Mouse (Mus musculus) lung, postnatal 14 days (tissue): ENCODE results near the gene Nfe2l1.
A peak's percentile ranks its signal among the peaks of the same experiment; 100 is the strongest.
"Not testable (repeated sequence)": the region's sequence is repeated elsewhere in the genome, so short reads cannot be mapped to it uniquely, and the experiment has no call there.

Experiments used
- DNase-seq: peaks from one replicate; pipeline ENCODE4 v3.0.0; 2021

The Nfe2l1 gene

DNA sequence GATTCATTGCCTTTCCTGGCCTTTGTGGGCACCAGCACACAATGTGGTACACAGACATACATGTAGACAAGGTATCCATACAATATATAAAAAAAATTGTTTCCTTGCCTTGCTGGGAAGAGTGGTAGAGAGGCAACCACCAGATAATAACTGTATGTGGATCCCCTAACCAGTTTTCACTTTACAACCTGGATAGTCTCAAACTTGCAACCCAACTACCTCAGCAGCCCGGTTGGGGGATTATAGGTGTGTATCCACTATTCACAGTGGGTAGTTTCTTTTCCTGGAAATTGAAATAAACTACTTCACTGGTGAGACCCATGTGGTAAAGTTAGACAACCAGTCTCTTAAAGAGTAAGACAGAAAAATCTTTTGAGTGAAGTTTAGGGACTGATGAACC, 13.3 kb downstream of the Nfe2l1 start:
- DNase-seq, result no peak

DNA sequence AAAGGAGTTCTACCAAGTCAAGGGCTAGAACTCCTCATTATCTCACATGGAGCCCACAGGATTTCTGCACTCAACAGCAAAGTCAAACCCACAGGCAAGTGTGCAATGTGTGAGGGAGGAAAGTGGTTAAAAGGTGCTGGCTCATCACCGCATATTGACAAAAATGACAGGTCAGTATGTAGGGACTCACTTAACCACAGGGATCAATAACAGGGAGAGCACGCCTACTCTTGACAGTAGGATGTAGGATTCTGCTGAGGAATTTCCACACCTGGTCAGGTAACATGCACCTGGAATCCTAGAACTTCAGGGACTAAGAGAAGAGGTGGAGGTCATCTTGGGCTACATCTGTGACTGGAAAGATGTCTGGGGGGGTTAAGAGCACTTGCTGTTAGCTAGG, 13.9 kb downstream of the Nfe2l1 start:
- no peak for DNase-seq

DNA sequence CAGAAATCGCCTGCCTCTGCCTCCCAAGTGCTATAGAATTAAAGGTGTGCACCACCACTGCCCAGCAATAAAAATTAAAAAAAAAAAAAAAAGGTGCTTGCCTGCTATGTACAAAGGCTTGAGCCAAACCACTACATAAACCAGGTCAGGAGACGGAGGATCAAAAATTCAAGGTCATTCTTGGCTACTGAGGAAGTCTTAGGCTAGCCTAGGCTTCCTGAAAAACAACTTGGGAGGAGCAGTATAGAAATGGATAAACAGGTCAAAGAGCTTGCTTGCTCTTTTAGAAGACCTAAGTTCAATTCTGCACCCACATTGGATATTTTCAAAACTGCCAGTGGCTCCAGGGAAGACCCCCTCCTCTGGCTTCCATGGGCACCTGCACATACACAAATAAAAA, 15.3 kb downstream of the Nfe2l1 start:
- DNase-seq, result no peak

GRCm38 (mm10) chr11:96813920-96814319, 15.8 kb downstream of the Nfe2l1 start:
- DNase-seq, result no peak

DNA sequence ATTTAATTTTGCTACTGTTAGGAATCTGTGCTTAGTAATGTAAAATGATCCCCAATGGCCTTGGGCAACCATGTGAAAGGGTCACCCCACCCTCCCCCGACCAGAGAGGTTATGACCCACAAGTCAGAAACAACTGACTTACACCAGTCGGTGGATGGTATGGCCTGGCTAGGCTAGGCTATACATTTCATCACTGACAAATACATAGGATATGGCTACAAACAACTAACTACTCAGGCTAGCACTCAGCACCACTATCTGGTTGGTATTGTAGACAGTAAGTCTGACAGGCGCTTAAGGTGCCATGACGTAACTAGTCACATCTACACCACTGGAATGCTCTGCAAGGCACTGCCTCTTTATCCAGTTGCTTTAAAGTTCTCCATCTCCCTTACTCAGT, 16.3 kb downstream of the Nfe2l1 start:
- DNase-seq, result no peak

DNA sequence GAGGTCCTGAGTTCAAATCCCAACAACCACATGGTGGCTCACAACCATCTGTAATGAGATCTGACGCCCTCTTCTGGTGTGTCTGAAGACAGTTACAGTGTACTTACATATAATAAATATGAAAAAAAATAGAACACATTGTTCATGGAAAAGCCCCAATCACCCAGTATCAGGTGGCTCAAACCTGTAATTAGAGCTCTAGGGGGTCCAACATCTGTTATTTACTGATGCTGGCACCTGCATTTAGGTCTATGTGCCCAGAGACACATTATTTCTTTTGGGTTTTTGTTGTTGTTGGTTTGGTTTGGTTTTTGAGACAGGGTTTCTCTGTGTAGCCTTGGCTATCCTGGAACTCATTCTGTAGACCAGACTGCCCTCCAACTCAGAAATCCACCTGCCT, 18.6 kb downstream of the Nfe2l1 start:
- not testable (repeated sequence) for DNase-seq

DNA sequence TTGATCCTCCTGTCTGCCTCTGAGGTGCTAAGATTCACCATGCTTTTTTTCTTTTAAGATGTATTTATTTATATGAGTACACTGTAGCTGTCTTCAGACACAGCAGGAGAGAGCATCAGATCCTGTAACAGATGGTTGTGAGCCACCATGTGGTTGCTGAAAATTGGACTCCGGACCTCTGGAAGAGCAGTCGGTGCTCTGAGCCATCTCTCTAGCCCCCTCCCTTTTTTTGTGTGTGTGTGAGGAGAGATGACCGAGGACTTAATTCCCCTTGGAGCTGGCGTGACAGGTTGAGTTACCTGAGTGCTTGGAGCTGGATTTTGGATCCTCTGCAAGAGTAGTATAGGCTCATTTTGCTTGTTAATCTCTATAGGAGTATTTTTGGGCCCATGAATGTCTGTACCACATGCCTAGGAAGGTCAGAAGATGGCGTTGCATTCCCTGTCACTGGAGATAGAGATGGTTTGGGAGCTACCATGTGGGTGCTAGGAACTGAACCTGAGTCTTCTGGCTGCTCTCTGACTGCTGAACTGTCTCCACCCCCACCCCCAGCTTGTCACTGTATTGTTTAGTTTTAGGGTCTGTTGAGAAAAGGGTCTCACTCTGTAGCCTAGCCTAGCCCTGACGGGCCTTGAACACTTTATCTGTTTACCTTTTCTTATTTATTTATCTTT, 20.1 kb downstream of the Nfe2l1 start:
- no peak for DNase-seq

DNA sequence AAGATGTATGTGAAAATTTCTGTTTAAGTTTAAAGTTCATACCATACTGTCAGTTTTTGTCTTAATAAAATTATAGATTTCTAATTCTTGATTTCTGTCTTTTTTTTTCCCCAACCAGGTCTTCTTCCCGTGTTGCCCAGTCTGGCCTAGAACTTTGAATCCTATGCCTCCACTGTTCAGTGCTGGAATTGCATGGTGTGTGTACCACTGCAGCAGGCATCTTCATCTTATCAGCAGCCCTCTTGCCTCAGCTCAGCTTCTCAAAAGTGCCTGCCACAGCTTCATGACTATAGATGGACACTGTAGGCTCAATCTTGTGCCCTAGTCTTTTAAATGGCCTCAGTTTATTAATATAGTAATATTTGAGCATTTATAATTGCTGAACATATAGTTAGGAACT, 21.7 kb downstream of the Nfe2l1 start:
- no peak for DNase-seq

- no peak for DNase-seq
Measured at GRCm38 (mm10) chr11:96805606-96806005, 24.2 kb downstream of the Nfe2l1 start.

- DNase-seq, result no peak
Measured at GRCm38 (mm10) chr11:96799511-96799910, 30.3 kb downstream of the Nfe2l1 start.

DNA sequence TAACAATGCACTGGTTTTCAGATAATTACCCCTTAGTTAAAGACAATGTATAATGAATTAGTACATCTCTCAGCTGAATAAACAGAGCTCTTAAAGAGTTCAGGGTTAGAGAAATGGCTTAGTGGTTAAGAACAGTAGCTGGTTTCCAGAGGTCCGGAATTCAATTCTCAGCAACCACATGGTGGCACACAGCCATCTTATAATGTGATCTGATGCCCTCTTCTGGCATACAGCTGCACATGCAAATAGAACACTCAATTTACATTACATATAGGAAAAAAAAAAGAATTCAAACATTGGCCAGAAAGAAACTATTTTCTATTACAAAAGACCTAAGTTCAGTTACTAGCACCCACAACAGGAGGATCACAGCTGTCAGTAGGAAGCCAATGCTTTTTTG, 33.2 kb downstream of the Nfe2l1 start:
- DNase-seq, result no peak

DNA sequence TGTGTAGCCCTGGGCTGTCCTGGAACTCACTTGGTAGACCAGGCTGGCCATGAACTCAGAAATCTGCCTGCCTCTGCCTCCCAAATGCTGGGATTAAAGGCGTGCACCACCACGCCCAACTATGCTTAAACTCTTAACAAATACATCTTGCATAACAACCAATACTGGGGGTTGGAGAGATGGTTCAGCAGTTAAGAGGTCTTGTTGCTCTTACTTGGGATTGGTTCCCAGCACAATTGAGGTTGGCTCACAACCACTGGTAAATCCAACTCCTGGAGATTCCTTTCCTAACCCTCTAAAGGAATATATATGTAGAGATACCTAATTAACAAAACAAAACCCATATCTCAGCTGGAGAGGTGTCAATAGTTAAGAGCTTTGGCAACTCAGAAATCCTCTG, 33.7 kb downstream of the Nfe2l1 start:
- DNase-seq, result no peak

DNA sequence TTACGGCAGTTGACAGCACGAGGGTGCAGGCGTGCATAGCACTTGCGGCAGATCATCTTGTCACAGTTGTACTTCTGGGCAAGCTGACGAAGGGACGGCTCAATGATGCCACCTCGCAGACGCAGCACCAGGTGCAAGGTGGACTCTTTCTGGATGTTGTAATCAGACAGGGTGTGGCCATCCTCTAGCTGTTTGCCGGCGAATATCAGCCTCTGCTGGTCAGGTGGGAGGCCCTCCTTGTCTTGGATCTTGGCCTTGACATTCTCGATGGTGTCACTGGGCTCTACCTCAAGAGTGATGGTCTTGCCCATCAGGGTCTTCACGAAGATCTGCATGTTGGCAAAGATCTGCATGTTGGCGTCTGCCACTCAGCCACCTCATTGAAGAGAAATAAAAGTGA, 34.3 kb downstream of the Nfe2l1 start:
- DNase-seq, result no peak

DNA sequence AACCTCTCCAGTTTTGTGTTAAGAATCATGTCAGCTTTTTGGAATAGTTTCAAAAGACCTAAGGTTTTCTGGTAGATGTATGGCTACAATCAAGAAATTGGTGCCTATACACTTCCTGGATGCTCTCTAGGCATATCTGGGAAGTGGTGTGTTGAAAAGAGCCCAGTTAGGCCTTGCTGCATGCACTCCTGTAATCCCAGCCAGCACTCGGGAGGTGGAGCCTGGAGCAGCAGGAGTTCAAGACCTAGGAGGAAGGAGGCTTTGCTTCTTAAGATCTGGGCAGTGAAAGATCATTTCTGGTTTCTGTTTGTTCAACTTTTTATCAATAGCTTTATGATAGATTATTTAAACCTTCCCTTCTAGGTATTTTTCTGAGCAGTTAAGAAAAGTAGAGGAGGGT, 39.1 kb downstream of the Nfe2l1 start:
- DNase-seq, result no peak

DNA sequence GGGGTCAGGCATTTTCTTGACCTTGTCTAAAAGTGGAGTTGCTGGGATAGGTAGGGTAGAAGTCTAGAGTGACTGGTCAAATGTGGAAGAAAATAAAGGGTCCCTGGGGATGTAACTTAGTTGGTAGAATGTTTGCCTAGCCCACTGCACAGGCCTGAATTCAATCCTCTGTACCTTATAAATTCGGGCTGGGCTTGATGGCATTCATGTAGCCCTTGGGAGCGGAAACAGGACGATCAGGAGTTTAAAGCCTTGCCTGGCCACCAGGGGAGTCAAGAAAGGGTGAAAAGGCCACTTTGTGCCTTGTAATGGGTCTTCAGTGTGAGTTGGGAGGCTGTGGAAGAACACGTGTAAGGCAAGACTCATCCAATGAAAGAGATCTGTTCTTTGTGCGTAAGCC, 39.8 kb downstream of the Nfe2l1 start:
- no peak for DNase-seq

DNA sequence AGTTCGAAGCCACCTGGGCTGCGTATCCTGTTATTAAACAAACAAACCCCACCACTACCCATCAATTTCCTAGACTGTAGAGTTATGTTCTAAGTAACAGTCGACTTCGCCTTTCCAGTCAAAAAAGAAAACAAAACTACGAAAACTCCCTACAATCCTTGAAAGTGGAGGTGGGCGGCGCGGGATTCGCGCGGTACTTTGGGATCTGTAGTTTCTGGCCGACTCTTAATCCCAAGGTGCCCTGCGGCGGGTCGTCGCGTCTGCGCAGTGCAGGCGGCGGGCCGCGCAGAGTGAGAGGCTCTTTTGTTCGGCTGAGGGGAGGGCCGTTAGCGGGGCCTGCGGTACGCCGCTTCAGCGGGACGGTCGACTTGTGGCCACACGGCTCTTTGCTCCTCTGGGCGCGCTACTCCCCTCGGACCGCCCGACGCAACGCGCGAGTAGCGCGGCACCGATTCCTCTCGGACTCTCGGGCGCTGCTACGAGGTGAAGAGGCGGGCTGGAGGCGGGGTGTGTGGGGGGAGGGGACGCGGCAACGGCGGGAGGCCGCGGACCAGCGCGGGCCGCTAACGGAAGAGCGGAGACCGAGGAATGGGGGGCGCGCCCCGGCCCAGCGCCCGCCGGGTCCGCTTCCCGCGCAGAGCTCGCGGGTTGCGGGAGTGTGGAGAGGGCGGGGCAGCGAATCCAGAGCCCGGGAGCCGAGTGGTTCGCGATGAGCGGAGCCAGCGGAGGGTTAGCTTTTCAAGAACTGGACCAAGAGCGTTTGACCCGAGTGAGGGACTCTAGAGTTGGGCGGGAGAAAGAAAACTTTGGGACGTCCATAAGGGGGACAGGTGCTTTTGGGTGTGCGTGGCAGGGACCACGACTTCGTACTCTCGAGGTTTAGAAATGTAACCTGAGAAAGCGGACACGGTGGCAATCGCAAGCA, 40.6 kb downstream of the Nfe2l1 start, which contains the start of gene Cbx1:
Gene Cbx1, plus strand, starts transcription at position 257 of the 925 bp plus-strand sequence.
- DNase-seq, result peak; percentile 90

DNA sequence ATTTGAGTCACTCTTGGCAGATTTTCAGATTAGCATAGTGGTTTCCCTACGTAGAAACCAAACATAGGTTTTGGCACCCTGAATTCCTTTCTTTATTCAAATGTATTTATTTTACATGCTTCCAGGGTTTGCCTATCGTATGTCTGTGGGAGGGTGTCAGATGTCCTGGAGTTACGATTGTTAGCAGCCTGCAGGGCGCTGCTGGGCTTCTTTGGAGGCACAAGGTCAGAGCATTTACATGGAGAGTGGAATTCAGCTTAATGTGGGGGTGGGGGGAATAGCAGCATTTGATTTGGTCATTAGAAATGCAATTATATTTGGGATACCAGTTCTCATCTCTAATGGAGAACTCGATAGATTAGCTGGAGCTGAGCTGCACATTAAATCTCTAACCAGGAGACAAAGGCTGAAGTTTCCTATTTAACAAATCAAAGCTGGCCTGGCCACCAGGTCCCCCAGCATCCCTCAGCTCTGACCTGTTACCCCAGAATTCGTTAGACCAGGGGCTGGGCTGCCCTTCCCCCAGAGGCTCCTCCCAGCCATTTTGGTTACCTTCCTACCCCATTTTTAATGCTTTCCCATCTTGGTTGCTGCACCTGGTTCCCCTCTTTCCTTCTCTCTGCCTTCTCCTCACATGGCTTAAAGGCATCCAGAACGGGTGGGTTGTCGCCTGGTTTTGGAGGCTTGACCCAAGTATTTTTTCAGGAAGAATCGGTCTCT, 42.9 kb downstream of the Nfe2l1 start:
- DNase-seq, result no peak

GRCm38 (mm10) chr11:96784847-96785246, 44.9 kb downstream of the Nfe2l1 start:
- DNase-seq, result peak; percentile 87

- DNase-seq, result no peak
Measured at GRCm38 (mm10) chr11:96781425-96781824, 48.3 kb downstream of the Nfe2l1 start.

DNA sequence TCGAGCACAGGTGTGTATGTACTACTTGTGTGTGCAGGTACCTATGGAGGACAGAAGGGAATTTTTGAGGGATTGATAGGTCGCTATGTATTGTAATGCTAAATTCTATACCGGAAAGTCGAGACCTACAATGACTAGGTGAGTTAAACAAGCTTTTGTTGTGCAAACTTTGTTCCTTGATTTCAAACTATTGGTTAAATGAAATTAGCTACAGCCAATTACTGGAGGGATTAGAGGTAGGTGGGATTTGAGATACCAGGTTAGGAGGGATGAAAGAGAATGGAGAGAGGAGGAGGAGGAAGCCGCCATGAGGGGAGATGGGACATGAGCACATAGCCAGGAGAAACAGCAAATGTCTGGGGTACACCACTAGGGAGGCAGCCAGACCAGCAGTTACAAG, 49.5 kb downstream of the Nfe2l1 start:
- no peak for DNase-seq

GRCm38 (mm10) chr11:96778061-96778627, 51.6 kb downstream of the Nfe2l1 start:
- DNase-seq, result not testable (repeated sequence)

GRCm38 (mm10) chr11:96776968-96777962, 52.5 kb downstream of the Nfe2l1 start, which contains the start of gene Snx11:
Snx11 (minus strand) TSS chr11:96777559.
- DNase-seq, result peak; percentile 100
